Comparison of ENCODE assay signal across 11 mouse cellular contexts in genomic region chr15:99334500-99334899, GRCm38 (mm10). TPM values are rescaled to one million over a fixed set of nuclear protein-coding genes. Genes with fewer than 3 reads are reported as not detected.
DNase-seq lines count a peak whose midpoint lies in the region; ATAC-seq lines count a peak whose summit lies in the region.
"Had no signal": no experiment of that assay in that cellular context is flagged by ENCODE, and none has a peak within 500 bp of the region (broad histone marks: within the 10 kb centered on the region; RNA-seq: fewer than 3 reads in every experiment).

No protein-coding gene starts in this region.

- H3K36me3 ChIP-seq in kidney, embryonic 14.5 days (ENCODE audit: control insufficient read depth, insufficient read depth, low read length) = peaks cover 16% of the 10 kb centered on the region
- H3K36me3 ChIP-seq in heart, embryonic 16.5 days (ENCODE audit: control insufficient read depth, insufficient read depth) = no peaks in the 10 kb centered on the region

- no peak overlapping the region for H3K4me3 ChIP-seq in kidney, embryonic 14.5 days (ENCODE audit: low read length)
- no peak overlapping the region for H3K4me3 ChIP-seq in heart, embryonic 16.5 days (ENCODE audit: low read length)

- 62% methylated on average over 6 of the region's 6 CpGs for WGBS in kidney, embryonic 14.5 days
- WGBS in heart, embryonic 16.5 days = 38% methylated on average over 6 of the region's 6 CpGs

- H3K9me3 ChIP-seq in kidney, embryonic 14.5 days (ENCODE audit: control insufficient read depth, low read length) = no peaks in the 10 kb centered on the region
- H3K9me3 ChIP-seq in heart, embryonic 16.5 days (replicated peaks; ENCODE audit: control insufficient read depth, low read length) = no peaks in the 10 kb centered on the region

- H3K4me1 ChIP-seq in kidney, embryonic 14.5 days (ENCODE audit: control insufficient read depth, insufficient read depth, low read length) = peaks cover 44% of the 10 kb centered on the region
- peaks cover 68% of the 10 kb centered on the region for H3K4me1 ChIP-seq in heart, embryonic 16.5 days (ENCODE audit: control insufficient read depth, insufficient read depth, low read length)

- H3K27me3 ChIP-seq in kidney, embryonic 14.5 days (ENCODE audit: control insufficient read depth, insufficient read depth, low read length) = no peaks in the 10 kb centered on the region
- H3K27me3 ChIP-seq in heart, embryonic 16.5 days (ENCODE audit: control insufficient read depth, insufficient read depth, low read length) = no peaks in the 10 kb centered on the region

- H3K27ac ChIP-seq in kidney, embryonic 14.5 days (ENCODE audit: low read depth, low read length) = peak overlapping the region; percentile 97; the same call in 1 of the 2 replicates
- H3K27ac ChIP-seq in heart, embryonic 16.5 days (ENCODE audit: low read length) = peak overlapping the region; percentile 97

- H3K9ac ChIP-seq in kidney, embryonic 14.5 days (ENCODE audit: low read depth, low read length) = no peak overlapping the region
- H3K9ac ChIP-seq in heart, embryonic 16.5 days (ENCODE audit: low read length) = peak overlapping the region; percentile 3; the same call in 1 of the 2 replicates

- no peak for ATAC-seq in kidney, embryonic 14.5 days (ENCODE audit: low FRiP score, low TSS enrichment)
- ATAC-seq in heart, embryonic 16.5 days (replicated peaks; ENCODE audit: extremely low read depth, insufficient read depth, low FRiP score) = no peak

- H3K4me2 ChIP-seq in kidney, embryonic 14.5 days (replicated peaks; ENCODE audit: low read depth, low read length) = no peak overlapping the region
- H3K4me2 ChIP-seq in heart, embryonic 16.5 days (ENCODE audit: low read depth, low read length) = no peak overlapping the region

- DNase-seq in cerebellum, postnatal 10 days = peak; percentile 83 to 85
- DNase-seq in cerebellum, adult 18-20 months = no peak
- no peak for DNase-seq in kidney, postnatal 25 days
- DNase-seq in 3T3-L1 (ENCODE audit: low read depth, low spot score) = peak; percentile 84
- DNase-seq in layer of hippocampus, adult 8-10 months (ENCODE audit: low spot score in 2 of 2) = no peak
- no peak for DNase-seq in adrenal gland, adult 2 months
- DNase-seq: adrenal gland, postnatal 14 days had no signal

RNA-seq across cellular contexts. Expression of gene Fmnl3, which starts 35.8 kb away (rescaled TPM):
- 15.0 and 27.9 TPM in 2 replicates for polyA plus RNA-seq in kidney, embryonic 14.5 days (2014; fragmentation: Nextera tagmentation; extraction: Ambion mirVana)
- 13.0 and 16.6 TPM in 2 replicates for polyA plus RNA-seq in heart, embryonic 16.5 days (2015; fragmentation: Nextera tagmentation; extraction: Ambion mirVana)
- total RNA-seq in layer of hippocampus, adult 8-10 months (2022) = 10 to 100 TPM in 3 of 4 experiments, 1 to 10 TPM in 1; 8.9 to 19.6 (median 14.1) TPM
- total RNA-seq in adrenal gland, adult 2 months (2021) = 10 to 100 TPM; 13.9 to 23.6 TPM
- polyA plus RNA-seq in adrenal gland, adult 2 months (2012; rRNA removed) = 19.7 and 22.2 TPM in 2 replicates

RNA-seq across cellular contexts. Expression of gene Fam186b, which starts 38.8 kb away (rescaled TPM):
- 0.07 and 0.22 TPM in 2 replicates for polyA plus RNA-seq in kidney, embryonic 14.5 days (2014; fragmentation: Nextera tagmentation; extraction: Ambion mirVana)
- polyA plus RNA-seq in heart, embryonic 16.5 days (2015; fragmentation: Nextera tagmentation; extraction: Ambion mirVana) = 0.13 and 0.16 TPM in 2 replicates
- total RNA-seq in layer of hippocampus, adult 8-10 months (2022) = 1 to 10 TPM in 3 of 4 experiments, under 1 TPM in 1; 0.61 to 2.6 (median 1.6) TPM
- total RNA-seq in adrenal gland, adult 2 months (2021) = 1 to 10 TPM; 1.4 to 3.1 TPM
- 1.1 and 1.6 TPM in 2 replicates for polyA plus RNA-seq in adrenal gland, adult 2 months (2012; rRNA removed)
- total RNA-seq: common myeloid progenitor, adult 5-6 weeks; heart, adult 18-20 months had no signal

RNA-seq across cellular contexts. Expression of gene Prpf40b, which starts 39.6 kb away (rescaled TPM):
- 39.5 and 63.9 TPM in 2 replicates for polyA plus RNA-seq in kidney, embryonic 14.5 days (2014; fragmentation: Nextera tagmentation; extraction: Ambion mirVana)
- 36.0 and 46.6 TPM in 2 replicates for polyA plus RNA-seq in heart, embryonic 16.5 days (2015; fragmentation: Nextera tagmentation; extraction: Ambion mirVana)
- total RNA-seq in layer of hippocampus, adult 8-10 months (2022) = 100 to 1,000 TPM in 1 of 4 experiments, 10 to 100 TPM in 3; 93.1 to 117 (median 99.9) TPM
- 10 to 100 TPM; 38.8 to 41.0 TPM for total RNA-seq in adrenal gland, adult 2 months (2021)
- polyA plus RNA-seq in adrenal gland, adult 2 months (2012; rRNA removed) = 84.1 and 106 TPM in 2 replicates

RNA-seq across cellular contexts. Expression of gene Tmbim6, which starts 58.2 kb away (rescaled TPM):
- 321 and 409 TPM in 2 replicates for polyA plus RNA-seq in kidney, embryonic 14.5 days (2014; fragmentation: Nextera tagmentation; extraction: Ambion mirVana)
- polyA plus RNA-seq in heart, embryonic 16.5 days (2015; fragmentation: Nextera tagmentation; extraction: Ambion mirVana) = 273 and 290 TPM in 2 replicates
- 100 to 1,000 TPM; 349 to 403 (median 360) TPM for total RNA-seq in layer of hippocampus, adult 8-10 months (2022)
- total RNA-seq in adrenal gland, adult 2 months (2021) = 100 to 1,000 TPM; 549 to 716 TPM
- 1,176 and 1,311 TPM in 2 replicates for polyA plus RNA-seq in adrenal gland, adult 2 months (2012; rRNA removed)

Comparison
In these comparisons a context has a peak if more than half of its experiments do, and no peak if none do; other contexts are left out.
1. DNase-seq: peak in cerebellum, postnatal 10 days (2 of 2) and 3T3-L1 (single experiment); none in cerebellum, adult 18-20 months (0 of 2), kidney, postnatal 25 days (0 of 2), layer of hippocampus, adult 8-10 months (0 of 2) and adrenal gland, adult 2 months (single experiment).